Mouse (Mus musculus) heart, embryonic 14.5 days (tissue): ENCODE data around the gene Rnf207. TPM values are rescaled to one million over a fixed set of nuclear protein-coding genes. Genes with fewer than 3 reads are reported as not detected.

ENCODE experiments used
- ATAC-seq: fragments of 200-750 bp; cut with Nextera tagmentation; 2 replicates; pipeline ENCODE4 v1.8.0; 2017; ENCODE audit warnings: low read depth, moderate TSS enrichment; ENCODE audit not compliant: insufficient number of reproducible peaks, insufficient read depth, low FRiP score
- H3K27ac ChIP-seq, 2 experiments: fragments of 200-500 bp in 1 of 2; fragments of 300-500 bp in 1 of 2; sonication (generic) in 1 of 2; replicated peaks in 1 of 2; 2 replicates each; pipeline ENCODE4 v1.5.1; 2012 to 2014; ENCODE audit warnings: low read depth in 2 of 2, low read length in 2 of 2, control low read depth in 1 of 2, mild to moderate bottlenecking in 1 of 2, mixed read lengths in 1 of 2; ENCODE audit not compliant: control insufficient read depth in 1 of 2, insufficient read depth in 1 of 2
- H3K27me3 ChIP-seq: fragments of 300-500 bp; sonication (generic); 2 replicates; pipeline ENCODE4 v1.6.1; 2014; ENCODE audit warnings: mild to moderate bottlenecking, low read length, control low read depth; ENCODE audit not compliant: control insufficient read depth, insufficient read depth
- H3K36me3 ChIP-seq: fragments of 300-500 bp; sonication (generic); 2 replicates; pipeline ENCODE4 v1.6.1; 2014; ENCODE audit warnings: mild to moderate bottlenecking, control low read depth, low read length, mixed read lengths; ENCODE audit not compliant: control insufficient read depth, insufficient read depth
- H3K4me1 ChIP-seq, 2 experiments: fragments of 200-500 bp in 1 of 2; fragments of 300-500 bp in 1 of 2; sonication (generic) in 1 of 2; 2 replicates each; pipeline ENCODE4 v1.6.1; 2012 to 2014; ENCODE audit warnings: low read length in 2 of 2, control low read depth in 1 of 2, mixed read lengths in 1 of 2; ENCODE audit not compliant: control insufficient read depth in 2 of 2, insufficient read depth in 2 of 2
- H3K4me2 ChIP-seq: fragments of 300-500 bp; sonication (generic); 2 replicates; pipeline ENCODE4 v1.6.1; 2014; ENCODE audit warnings: mild to moderate bottlenecking, low read length
- H3K4me3 ChIP-seq, 2 experiments: fragments of 200-500 bp in 1 of 2; fragments of 300-500 bp in 1 of 2; sonication (generic) in 1 of 2; 2 replicates each; pipeline ENCODE4 v1.5.1; 2012 to 2014; ENCODE audit warnings: low read length in 2 of 2, mild to moderate bottlenecking in 2 of 2, control low read depth in 1 of 2, low read depth in 1 of 2, moderate library complexity in 1 of 2; ENCODE audit not compliant: control insufficient read depth in 1 of 2, insufficient read depth in 1 of 2
- H3K9ac ChIP-seq: fragments of 300-500 bp; sonication (generic); 2 replicates; pipeline ENCODE4 v1.6.1; 2014; ENCODE audit warnings: mild to moderate bottlenecking, low read length
- H3K9me3 ChIP-seq: fragments of 300-500 bp; sonication (generic); 2 replicates; pipeline ENCODE4 v1.6.1; 2016; ENCODE audit warnings: low read length, control low read depth; ENCODE audit not compliant: control insufficient read depth
- WGBS: fragments of 180-500 bp; shearing (Covaris S2); extraction: QIAGEN DNeasy Blood & Tissue Kit; methylation state at CpG from one replicate; pipeline ENCODE4 v1.1.7; 2014; 5-methylcytosine and 5-hydroxymethylcytosine counted together
- polyA plus RNA-seq: library from polyadenylated mRNA; unstranded; fragments of >200 nt; fragmentation: Nextera tagmentation; extraction: Ambion mirVana; gene quantifications from 2 replicates; pipeline ENCODE4 v1.2.1, GENCODE M21; 2014

Gene Rnf207
- polyA plus RNA-seq, 1 experiment from 2014 or later: 74.9 TPM

DNA sequence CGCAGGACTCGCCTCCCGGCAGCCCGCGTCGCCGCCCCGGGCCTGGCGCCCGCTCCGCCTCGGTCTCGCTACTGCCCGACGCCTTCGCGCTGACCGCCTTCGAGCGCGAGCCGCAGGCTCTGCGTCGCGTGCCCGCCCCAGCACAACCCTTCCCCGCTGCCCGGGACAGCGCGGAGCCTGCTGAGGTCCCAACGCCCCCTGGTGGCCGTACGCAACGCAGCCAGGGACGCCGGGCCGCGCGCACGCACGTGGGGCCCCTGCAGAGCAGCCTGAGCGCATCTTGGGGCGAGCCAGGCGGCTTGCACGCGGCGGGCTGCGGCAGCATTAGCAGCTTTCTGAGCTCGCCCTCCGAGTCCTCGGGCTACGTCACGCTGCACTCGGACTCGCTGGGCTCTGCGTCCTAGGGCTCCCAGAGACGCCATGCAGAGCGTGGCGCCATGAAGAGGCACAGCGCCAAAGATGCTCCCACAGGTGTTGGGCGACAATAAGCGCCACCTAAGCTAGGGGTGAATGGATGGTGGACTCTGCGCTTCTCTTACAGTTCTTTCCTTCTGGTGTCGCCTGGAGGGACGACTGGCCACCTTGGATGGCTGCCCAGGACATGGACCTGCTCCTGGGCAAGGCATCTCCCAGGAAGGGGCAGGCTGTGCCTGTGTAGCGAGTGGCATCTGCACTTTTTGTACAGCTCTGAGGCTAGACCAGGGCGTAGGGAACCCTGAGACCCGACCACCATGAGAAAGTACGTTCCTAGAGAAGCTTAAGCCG, 35.4 kb downstream of the Rnf207 start:
- H3K4me2 ChIP-seq: peak overlapping the region; percentile 58
- no peaks in the 10 kb centered on the region for H3K9me3 ChIP-seq
- peaks cover 23% of the 10 kb centered on the region for H3K36me3 ChIP-seq
- H3K4me1 ChIP-seq: peaks cover 4 to 15% of the 10 kb centered on the region in 2 experiments; a peak in 3 of 4 replicates
- no peak overlapping the region for H3K27ac ChIP-seq
- 5% methylated on average over 68 of the region's 70 CpGs for WGBS
- peak overlapping the region; percentile 10 to 27 for H3K4me3 ChIP-seq
- H3K27me3 ChIP-seq: peaks cover 84% of the 10 kb centered on the region
- peak; percentile 59 for ATAC-seq
- peak overlapping the region; percentile 46; the same call in 1 of the 2 replicates for H3K9ac ChIP-seq

DNA sequence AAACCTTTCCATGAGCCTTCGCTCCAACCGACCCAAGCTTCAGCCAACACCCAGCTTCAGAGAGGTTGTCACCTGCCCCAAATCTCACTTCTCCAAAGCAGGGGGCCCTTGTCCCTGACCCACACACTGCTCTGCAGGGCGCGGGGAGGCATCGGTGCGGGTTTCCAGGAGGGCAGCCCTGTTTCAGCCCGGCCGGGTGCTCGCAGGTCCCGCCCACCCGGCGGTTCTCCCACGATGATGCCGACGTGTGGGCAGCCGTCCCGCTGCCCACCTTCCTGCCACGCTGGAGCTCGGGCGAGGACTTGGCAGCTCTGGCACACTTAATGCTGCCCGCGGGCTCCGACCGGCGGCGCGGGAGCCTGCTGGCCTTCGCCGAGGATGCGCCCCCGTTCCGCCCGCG, 36.1 kb downstream of the Rnf207 start:
- Histone ChIP-seq H3K4me3 (peak overlapping the region; percentile 10 to 27), H3K27ac (no peak overlapping the region), H3K4me2 (peak overlapping the region; percentile 58), H3K9ac (peak overlapping the region; percentile 46; the same call in 1 of the 2 replicates), H3K27me3 (peaks cover 78% of the 10 kb centered on the region), H3K36me3 (peaks cover 26% of the 10 kb centered on the region), H3K9me3 (no peaks in the 10 kb centered on the region), H3K4me1 (peaks cover 4 to 15% of the 10 kb centered on the region in 2 experiments; a peak in 3 of 4 replicates)
- 22% methylated on average over 33 of the region's 34 CpGs for WGBS
- no peak for ATAC-seq

DNA sequence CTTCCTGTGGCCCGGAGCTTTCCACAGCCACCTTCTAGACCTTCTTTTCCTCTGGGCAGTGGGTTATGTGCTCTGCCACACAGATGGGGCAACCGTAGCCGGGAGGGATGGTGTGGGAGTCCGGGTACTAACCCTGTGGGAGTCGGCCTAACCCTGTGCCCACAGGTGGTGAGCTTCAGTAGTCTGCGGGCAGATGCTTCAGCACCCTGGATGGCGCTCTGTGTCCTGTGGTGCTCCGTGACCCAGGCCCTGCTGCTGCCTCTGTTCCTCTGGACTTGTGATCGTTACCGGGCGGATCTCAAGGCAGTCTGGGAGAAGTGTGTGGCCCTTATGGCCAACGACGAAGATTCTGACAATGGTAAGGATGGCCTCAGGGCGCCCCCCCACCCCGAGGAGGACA, 37.2 kb downstream of the Rnf207 start:
- H3K27me3 ChIP-seq: peaks cover 67% of the 10 kb centered on the region
- H3K4me2 ChIP-seq: no peak overlapping the region
- no peak for ATAC-seq
- H3K36me3 ChIP-seq: peaks cover 26% of the 10 kb centered on the region
- WGBS: 57% methylated on average over 15 of the region's 15 CpGs
- no peak overlapping the region for H3K4me3 ChIP-seq
- H3K9ac ChIP-seq: no peak overlapping the region
- H3K9me3 ChIP-seq: no peaks in the 10 kb centered on the region
- H3K4me1 ChIP-seq: peaks cover 4 to 17% of the 10 kb centered on the region in 2 experiments; a peak in 3 of 4 replicates
- no peak overlapping the region for H3K27ac ChIP-seq

DNA sequence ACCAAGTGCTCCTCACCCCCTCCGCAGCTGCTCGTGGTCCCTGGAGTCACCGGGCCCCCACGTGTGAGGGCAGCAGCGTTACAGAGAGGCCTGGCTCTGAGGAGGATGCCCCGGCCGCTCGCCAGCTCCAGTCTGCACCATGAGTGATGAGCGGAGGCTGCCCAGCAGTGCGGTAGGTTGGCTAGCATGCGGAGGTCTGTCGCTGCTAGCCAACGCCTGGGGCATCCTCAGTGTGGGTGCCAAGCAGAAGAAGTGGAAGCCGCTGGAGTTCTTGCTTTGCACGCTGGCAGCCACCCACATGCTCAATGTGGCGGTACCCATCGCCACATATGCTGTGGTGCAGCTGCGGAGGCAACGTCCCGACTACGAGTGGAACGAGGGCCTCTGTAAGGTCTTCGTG, 39.8 kb downstream of the Rnf207 start:
- H3K27ac ChIP-seq: no peak overlapping the region
- WGBS: 89% methylated on average over 23 of the region's 23 CpGs
- ATAC-seq: no peak
- no peaks in the 10 kb centered on the region for H3K9me3 ChIP-seq
- peaks cover 42% of the 10 kb centered on the region for H3K27me3 ChIP-seq
- peaks cover 8 to 28% of the 10 kb centered on the region in 2 experiments for H3K4me1 ChIP-seq
- H3K9ac ChIP-seq: no peak overlapping the region
- H3K4me3 ChIP-seq: no peak overlapping the region
- no peak overlapping the region for H3K4me2 ChIP-seq
- peaks cover 21% of the 10 kb centered on the region for H3K36me3 ChIP-seq

- peaks cover 21% of the 10 kb centered on the region for H3K36me3 ChIP-seq
- H3K9ac ChIP-seq: no peak overlapping the region
- H3K4me3 ChIP-seq: no peak overlapping the region
- 71% methylated on average over 2 of the region's 2 CpGs for WGBS
- peaks cover 34% of the 10 kb centered on the region for H3K27me3 ChIP-seq
- ATAC-seq: no peak
- H3K9me3 ChIP-seq: no peaks in the 10 kb centered on the region
- H3K27ac ChIP-seq: no peak overlapping the region
- H3K4me2 ChIP-seq: no peak overlapping the region
- H3K4me1 ChIP-seq: peaks cover 13 to 32% of the 10 kb centered on the region in 2 experiments
Measured at GRCm38 (mm10) chr4:152277916-152278315, 40.9 kb downstream of the Rnf207 start.

GRCm38 (mm10) chr4:152276389-152277347, 42.1 kb downstream of the Rnf207 start:
- Histone ChIP-seq H3K36me3 (peaks cover 21% of the 10 kb centered on the region), H3K9me3 (no peaks in the 10 kb centered on the region), H3K27me3 (peaks cover 21% of the 10 kb centered on the region), H3K27ac (no peak overlapping the region), H3K4me2 (no peak overlapping the region), H3K4me1 (peaks cover 23 to 40% of the 10 kb centered on the region in 2 experiments), H3K9ac (no peak overlapping the region), H3K4me3 (no peak overlapping the region)
- ATAC-seq: no peak
- 44% methylated on average over 10 of the region's 10 CpGs for whole genome bisulfite sequencing

DNA sequence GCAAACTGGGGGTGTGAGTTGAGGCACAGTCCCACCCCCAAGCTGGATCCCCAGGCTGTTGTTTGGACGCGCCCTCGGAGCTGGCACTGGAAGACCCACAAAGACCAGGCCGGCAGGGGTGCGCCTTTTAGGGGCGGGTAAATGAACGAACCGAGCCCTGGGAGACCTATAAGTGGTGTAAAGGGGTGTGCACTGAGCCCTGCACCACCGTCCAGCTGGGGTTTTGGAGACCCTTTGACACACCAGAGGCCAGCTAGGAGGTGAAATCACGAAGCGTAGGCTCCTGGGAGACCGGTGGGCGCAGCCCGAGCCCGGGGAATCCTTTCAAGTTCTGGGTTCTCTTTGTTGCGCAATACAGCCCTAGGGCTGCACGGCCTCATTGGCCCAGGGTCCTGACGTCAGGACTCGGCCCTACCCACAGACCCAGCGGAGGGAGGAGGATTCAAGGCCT, 44.1 kb downstream of the Rnf207 start:
- peak overlapping the region; percentile 90 for H3K4me2 ChIP-seq
- under 1% methylated on average over 20 of the region's 20 CpGs for WGBS
- peaks cover 9% of the 10 kb centered on the region for H3K36me3 ChIP-seq
- peak overlapping the region; percentile 50 to 75 for H3K4me3 ChIP-seq
- H3K4me1 ChIP-seq: peaks cover 36 to 60% of the 10 kb centered on the region in 2 experiments
- no peak for ATAC-seq
- no peaks in the 10 kb centered on the region for H3K9me3 ChIP-seq
- 0 out of 2 replicates have a peak, but pooled peaks cover 2% of the 10 kb centered on the region for H3K27me3 ChIP-seq
- H3K9ac ChIP-seq: peak overlapping the region; percentile 90
- peak overlapping the region; percentile 24 to 92; a peak in 3 of 4 replicates for H3K27ac ChIP-seq
